Mouse (Mus musculus) layer of hippocampus, postnatal 36 days (tissue): ENCODE measurements at regions not wholly inside any gene's neighbourhood (a gene's known extent, or its start where the extent isn't known, plus 50 kb on each side); places are given as distances from the start of the nearest gene placed in this dataset.

Source experiments
- DNase-seq, 2 experiments: peaks; one replicate each; pipeline ENCODE4 v3.0.0; 2022

DNA sequence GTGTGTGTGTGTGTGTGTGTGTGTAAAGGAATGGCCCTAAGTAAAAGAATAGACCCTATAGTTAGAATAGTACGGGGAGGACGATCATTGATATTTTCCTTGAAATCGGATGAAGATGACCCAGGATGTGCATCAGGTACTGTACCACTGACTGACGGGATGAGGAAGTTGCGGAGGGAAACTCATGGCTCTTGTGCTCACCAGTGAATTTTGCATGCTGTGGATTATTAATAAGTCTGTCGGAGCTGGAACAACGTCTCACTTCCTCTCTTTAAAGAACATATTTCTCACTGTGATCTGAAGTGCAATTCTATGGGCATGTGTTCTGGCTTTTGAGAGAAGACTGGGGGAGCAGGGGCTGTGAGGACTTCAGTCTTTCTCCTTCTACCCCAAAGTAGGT is 218.8 kb upstream of the Tbc1d5 start:
- no peak for DNase-seq

DNA sequence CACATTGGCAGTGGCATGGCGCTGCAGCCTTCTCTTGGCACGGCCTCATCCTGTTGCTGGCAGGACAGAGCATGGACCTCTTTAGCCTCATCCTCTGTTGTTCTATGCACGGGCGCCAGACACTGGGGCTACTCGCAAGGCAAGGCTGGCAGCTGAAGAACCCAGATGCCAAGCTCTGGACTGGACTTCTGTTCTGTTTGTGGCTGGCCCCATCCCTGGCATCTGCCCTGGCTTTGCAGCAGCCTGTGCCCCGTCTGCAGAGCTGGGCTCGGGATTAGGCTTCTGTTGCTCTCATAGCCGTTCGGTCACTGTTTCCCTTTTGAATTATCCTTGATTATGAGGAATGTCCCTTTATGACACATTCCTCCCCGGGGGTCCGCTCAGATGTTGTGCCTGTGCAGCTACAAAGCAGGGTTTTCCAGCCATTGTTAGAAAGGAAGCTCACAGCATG is 214.6 kb upstream of the Tbc1d5 start:
- DNase-seq: peak; percentile 9 to 30

DNA sequence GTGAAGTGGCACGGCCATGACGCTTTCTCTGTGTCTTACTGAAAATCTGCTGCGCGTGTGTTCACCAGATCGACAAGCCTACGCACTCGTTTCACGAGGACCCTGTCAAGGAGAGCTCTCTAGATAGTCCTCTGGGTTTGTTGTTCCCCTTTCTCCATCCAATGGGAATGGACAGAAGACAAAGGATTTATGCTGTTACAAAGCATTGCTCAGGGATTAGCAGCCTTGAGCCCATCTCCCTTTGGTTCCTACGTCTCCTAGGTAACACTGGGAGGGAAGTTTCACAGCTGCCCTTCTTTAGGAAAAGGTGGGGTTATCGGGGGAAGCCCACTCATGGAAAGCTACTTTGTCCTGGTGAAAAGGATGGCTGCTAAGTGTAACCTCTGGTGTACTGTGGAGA is 212.7 kb upstream of the Tbc1d5 start:
- no peak for DNase-seq

DNA sequence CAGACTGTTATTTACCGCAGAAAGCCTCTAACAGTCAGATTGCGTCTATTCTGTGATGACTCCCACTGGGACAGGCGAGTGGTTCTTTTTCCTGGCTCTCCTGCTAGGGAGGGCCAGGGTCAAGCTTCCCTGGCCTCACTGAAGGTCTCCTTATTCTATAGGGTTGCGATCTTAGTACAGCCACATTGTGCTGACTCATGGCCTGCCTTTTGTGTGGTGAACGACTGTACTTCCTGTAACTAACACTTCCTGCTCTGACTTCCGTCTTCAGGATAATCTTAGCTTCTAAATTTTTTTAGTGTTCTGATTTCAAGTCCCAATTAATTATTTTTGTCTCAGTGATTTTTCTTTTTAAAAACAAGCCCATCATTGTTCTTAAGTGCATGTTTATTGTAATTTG is 203.4 kb upstream of the Tbc1d5 start:
- no peak for DNase-seq

DNA sequence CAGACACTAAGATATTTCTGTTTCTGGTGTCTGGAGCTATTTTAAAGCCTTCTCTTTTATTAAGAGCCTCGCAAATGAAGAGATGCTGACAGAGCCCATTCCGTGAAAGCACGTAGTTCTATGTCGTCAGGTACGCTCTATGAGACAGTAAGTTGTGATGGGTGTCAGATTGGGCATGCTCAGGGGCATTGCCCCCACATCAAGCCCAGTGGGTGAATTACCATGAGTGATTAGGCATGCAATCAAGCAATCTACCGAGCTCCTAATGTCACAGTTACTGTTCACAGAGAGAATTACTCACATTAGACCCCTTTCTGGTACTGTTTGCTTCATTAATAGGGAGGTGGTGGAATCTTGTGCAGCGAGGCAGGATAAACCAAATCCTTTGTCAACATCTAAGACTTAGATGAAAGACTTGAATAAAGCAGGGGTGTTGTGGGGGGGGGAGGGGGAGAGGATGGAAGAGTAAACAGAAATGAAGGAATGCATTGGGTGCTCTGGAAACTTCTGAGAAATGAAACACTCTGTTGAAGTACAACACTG is 192.9 kb upstream of the Tbc1d5 start:
- DNase-seq: no peak

DNA sequence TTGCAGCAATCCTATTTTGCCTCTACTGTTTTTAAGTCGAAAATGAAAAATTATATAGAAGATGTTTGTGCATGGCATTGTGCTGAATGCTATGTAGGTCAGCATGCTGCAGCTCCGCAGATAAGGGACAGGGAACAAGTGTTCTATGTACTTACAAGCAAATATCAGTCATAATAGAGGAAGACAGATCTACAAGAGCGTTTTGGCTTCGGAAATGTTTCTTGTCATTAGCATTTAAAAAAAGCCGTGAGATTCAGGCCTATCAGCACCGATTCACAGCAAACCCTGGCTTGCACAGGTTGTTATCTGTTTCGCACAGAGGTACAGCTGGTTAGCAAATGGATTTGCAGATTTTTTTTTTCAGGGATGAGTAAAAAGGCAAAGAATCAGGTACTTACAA is 191.8 kb upstream of the Tbc1d5 start:
- DNase-seq: no peak

DNA sequence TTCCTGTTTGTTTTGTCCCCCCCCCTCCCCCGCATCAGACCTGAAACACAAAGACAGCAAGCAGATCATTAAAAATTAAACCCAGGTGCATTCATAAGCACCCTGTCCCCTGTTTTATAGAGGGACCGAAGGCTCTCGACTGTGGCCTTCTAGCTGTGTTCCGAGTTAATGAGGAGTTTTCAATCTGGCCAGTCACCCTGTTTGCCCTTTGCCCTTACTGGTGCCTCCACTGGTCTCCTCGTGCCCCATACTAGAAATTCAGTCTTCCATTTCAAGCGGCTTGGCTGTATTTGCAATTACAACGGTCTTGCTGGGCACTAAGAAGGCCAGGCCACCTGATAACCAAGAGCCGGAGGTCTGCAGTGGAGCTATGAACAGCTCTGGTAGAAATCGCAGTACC is 190.9 kb upstream of the Tbc1d5 start:
- DNase-seq: no peak

DNA sequence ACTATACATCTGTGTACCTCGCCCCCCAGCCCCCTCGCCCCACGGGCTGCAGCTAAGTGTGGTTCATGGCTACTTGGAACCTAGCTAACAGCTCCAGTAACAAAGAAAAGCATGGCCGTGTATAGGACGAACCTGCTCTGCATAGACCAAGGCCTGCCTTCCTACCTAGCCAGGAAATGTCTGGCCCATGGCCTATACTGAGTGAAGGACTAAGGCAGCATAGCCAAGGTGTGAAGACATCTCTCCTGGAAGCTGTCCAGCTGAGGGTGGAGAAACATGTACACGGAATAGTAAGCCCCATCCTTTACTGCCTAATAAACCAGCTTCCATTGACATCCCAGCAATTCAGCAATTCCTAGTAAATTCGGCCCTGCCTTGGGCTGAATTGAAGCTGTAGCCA is 183.6 kb upstream of the Tbc1d5 start:
- DNase-seq: no peak

DNA sequence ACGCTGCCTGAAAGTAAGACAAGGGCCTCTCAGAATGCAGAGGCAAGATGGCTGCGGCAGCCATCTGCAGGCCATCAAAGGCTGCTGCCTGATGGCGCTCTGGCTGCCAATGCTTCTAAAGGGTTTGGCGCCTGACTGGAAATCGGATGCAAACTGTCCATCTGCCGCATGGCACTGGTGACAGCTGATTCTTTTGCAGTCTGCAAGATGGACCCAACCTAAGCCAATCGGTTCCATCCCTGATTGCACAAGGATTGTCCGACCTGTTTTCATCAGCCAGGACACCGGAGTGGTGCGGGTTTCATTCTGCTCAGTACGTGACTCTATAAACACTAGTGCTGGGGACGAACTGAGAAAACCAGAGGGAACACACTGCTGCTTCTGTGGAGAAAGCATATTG is 183.1 kb upstream of the Tbc1d5 start:
- peak in 1 of 2 experiments; percentile 8 for DNase-seq

DNA sequence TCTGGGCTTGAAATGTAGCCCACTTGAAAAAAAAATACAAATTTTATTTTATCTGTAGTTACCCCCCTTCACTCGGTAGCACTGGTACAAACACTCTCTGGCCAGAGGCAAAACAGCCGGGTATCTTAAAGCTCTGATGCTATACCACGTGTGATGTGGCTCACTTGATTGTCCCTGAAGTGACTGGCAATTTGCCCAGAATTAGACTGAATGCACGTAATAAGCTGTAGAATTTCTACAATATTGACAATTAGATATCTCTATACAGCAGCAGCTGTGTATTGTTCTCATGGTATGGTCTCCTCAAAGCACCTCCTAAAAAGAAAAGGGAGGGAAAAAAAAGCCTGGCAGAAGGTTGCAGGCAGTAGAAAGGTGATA is 179.2 kb upstream of the Tbc1d5 start:
- DNase-seq: no peak

DNA sequence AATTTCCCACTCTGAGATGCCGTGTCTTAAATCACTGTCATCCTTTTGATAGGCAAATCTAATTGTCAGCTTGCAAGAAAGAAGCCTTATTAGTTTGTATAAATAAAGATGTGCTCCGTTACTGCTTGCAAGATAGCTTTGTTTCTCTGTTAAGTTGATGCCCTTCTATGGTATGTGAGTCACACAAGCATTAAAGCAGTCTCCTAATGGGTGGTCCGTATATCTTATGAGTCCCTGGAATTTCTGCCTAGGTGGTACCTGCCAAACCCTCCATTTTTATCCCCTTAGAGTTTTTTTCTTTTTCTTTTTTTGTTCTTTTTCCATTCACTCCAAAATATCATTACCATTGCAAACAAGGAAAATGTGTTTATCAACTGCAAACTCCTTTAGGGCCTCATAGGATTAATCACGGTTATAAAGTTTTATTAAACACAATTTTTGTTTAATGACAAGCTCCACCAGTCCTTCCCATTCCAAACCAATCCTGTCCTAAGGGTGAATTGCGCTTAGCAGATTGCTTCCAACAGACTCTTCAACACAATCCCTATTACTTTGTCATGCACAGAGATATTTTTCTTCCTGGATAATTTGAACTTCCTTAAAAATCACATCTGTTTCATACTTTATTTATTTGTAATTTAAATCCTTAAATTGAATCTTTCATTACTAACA is 178.7 kb upstream of the Tbc1d5 start:
- DNase-seq: no peak

DNA sequence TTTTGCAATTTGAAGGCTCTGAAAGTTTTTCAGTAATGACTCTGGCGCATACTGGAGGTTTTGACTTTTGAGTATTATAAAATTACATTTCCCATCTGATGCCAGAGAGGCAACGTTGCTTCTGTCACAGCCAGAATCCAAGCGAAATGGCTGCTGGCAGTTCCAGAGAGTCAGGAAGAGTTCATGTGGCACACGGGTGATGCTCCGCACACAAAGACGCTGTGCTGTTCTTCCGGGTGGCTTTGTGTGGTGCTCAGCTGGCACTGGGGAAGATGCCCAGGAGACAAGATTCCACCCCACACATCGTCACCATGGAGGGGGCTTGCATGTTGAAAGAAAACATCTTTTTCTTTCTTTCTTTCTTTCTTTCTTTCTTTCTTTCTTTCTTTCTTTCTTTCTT is 177.3 kb upstream of the Tbc1d5 start:
- DNase-seq: no peak

DNA sequence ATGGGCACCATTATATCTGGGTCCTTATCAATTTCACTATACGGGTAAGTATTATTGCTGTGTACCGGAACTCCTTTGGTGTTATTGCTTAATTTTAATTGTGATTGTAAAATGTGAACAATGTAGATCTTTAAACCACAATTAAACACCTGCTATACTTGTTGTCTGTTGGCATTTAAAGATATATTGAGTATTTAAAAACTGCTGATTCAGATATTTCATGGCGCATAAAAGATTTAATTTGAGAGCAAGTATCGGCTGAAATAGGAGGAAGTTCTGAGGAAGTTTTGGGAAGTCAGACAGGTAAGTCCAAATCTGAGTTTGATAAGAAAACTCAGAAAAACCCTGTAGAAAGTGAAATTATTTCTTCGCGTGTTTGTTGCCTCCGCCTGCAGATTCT is 142.7 kb upstream of the Tbc1d5 start:
- DNase-seq: no peak

DNA sequence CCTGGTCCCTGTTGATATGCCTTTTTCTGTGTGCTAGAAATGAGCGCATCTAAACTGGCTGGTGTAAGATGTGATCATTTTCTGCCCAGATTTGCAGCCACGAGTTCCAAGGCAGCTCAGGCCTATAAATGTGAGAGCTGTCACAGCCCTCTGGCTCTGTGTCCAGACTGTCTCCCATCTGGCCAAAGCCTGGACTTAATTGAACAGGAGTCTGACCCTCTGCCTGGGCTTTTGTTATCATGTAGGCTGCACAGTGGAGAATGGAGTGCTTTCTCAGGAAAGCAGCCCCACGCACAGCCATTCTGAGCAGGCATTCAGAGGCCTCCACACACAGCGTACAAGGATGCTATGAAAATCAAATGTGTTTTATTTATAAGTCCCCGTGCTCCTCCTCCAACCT is 141.9 kb upstream of the Tbc1d5 start:
- DNase-seq: no peak

DNA sequence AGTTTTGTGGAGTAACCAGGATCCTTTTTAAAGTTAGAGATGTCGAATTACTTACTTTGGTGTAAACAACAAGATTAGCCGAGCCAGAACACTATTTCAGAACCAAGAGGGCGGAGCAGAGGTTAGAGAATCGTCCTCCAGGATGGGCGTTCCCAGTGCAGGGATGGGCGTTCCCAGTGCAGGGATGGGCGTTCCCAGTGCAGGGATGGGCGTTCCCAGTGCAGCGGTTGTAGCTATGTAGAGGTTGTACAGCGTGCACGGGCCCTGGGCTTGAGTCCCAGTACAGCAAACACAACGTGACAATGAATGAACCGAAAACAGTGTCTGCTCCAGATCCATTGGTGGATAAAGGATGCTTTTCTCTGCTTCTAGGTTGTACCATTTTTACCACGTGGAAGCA is 125.8 kb upstream of the Tbc1d5 start:
- no peak for DNase-seq

DNA sequence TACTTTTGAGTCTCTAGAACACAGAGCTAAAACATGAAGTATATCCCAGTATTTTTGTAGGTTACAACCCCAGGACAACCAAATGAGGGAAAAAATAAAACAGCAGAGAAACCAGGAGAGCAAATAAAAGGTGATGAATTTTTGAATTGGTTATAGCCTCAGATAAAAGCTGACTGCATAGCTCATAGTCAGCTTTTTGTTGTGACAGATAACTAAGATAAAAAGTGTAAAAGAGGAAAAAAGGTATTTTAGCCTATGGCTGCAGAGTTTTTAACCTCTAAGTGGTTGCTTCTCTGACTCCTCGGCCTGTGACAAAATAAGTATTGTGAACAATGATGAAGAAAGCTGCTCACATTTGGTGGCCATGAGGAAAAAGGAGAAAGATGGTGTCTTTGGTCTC is 111.6 kb upstream of the Tbc1d5 start:
- no peak for DNase-seq

DNA sequence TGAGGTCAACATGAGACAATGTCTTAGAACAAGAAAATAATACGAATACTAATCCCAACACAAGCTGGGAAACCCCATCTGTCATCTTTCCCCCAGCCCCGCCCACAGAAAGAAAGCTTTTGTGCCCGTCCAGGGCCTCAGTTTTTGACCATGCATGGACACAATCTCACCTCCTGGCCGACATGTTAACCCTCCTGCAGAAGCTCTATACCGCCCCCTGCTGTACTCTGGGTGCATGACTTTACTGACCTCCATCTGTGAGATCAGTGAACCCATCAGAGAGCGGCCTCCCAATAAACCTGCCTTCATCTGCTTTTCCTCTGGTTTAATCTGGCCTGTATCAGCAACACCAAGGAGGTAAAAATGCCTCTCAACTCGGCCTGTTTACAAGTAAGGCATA is 109.6 kb upstream of the Tbc1d5 start:
- DNase-seq: peak in 1 of 2 experiments; percentile 11

DNA sequence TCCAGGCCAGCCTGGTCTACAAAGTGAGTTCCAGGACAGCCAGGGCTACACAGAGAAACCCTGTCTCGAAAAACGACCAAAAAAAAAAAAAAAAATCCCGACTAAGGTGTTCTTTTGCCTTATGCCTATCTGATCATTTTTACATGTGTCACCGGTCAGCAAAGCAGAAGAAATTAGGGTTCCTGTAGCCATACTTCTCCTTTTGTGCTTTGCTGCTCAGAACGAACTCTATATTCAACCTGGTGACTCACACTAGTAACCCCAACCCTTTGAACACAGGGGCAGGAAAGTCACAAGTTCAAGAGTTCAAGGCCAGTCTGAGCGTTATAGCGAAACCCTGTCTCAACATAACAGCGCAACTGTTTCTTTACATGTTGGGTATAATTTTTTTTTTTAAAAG is 108.7 kb upstream of the Tbc1d5 start:
- DNase-seq: no peak

DNA sequence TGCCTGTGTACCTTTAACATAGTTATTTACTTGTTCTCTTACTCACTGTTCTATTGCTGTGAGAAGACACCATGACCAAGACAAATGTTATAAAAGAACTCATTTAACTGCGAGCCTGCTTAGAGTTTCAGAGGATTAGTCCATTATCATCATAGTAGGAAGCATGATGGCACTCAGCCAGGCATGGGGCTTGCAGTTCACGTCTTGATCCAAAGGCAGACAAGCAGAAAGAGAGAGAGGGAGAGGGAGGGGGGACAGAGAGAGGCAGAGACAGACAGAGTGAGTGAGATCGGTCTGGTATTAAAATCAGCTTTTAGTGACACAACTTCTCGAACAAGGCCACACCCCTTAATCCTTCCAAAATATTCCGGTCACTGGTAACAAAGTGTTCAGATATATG is 106.2 kb upstream of the Tbc1d5 start:
- no peak for DNase-seq

DNA sequence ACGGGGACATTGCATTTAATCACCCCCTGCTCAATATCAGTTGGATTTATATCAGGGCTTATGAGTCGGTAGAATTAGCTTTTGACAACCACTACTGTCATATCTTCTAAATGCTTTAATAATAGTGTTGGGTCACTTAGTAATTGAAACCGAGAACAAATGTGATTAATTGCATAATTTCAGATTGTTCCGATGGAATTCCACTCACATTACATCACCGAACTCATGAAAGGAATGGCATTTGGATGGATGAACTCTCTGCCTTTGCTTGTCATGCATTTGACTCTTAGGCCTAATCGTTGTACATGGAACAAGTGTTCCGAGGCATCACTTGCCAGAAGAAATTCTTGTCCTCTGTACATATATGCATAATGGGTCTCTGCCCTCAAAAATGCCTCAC is 99.6 kb upstream of the Tbc1d5 start:
- DNase-seq: no peak

DNA sequence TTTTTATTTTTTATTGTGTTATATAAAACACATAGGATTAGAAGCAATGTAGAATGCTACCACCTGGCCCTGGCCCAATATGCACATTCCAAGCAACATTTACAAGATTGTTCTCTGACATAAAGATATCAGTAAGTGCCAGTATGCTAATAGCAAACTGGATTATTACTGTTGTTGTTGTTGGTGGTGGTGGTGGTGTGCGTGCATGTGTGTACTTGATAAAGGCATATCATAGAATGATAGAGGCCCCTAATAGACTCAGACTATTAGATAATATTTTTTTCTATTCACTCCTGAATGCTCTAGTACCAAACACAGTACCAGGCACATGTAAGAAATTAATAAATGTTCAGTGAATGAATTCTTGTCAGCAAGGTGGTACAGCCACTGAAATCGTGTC is 98.9 kb upstream of the Tbc1d5 start:
- no peak for DNase-seq

DNA sequence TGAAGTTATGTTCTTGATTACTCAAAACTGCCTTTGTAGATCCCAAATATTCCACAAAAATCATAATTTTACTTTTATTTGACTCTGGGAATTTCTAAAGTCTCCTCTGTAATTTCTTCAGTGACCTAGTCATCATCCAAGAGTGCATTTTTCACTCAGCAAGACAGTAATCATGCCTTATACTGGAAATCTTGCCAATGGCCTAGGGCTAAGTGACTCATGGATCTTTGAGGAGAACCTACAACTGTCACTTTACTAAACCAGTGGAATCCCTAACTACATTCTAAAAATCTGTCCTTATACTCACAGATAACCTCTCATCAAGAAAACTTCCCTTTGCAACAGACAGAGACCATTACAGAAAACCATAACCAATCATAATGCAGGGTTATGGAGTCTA is 98.0 kb upstream of the Tbc1d5 start:
- DNase-seq: no peak

DNA sequence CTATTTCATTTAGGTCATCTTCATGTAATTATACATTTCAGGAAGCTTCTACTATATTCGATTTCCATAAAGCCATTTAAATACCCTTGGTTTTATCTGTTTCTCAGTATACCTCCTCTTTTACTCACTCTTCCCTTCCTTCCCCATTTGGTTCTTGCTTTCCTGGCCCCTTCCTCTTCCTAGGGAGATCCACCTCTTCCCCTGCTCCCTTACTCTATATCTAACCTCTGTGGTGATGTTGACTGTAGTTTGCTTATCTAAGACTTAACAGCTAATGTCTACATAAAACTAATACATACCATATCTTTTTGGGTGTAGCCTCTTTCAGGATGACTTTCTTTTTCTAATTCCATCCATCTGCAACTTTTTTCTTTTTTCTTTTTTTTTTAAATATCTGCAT is 92.9 kb upstream of the Tbc1d5 start:
- no peak for DNase-seq

DNA sequence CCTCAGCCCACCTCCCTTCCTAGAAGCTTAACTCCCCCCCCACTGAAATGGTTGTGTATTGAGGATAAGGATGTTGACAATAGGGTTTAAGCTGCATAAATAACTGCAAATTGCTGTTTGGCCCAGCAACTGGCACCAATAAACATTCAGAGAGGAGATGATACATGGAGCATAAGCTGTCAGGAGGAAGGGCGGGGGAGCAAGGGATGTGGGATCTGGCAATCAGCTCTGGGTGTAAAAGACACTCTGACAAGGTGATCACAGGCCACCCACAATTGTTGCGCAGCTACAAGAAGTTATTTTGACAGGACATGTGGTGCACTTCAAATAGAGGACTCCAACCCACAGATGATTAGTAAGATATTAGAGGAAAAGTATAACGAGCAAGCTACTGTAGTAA is 83.8 kb upstream of the Tbc1d5 start:
- DNase-seq: no peak

DNA sequence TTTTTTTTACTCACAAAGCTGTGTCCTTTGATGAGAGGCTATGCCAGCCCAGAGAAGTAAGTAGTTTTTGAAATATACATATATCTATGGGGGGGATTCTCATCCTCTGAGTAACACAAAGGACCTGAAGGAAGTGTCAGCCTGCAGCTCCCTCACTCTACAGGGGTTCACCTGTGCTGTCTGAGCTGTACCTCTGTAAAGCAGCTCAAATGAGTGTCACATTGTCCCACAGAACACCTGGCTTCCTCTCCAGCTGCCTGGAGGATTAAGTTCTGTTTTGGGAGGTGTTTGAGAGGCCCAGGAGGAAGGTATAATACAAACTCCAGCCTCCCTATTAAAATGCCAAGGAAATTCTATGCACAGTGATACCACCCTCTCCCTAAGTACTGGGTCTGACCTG is 83.3 kb upstream of the Tbc1d5 start:
- no peak for DNase-seq
